Mouse (Mus musculus): ENCODE measurements around the gene Selenow.

GRCm38 (mm10) chr7:15969674-15970073 is 47.5 kb upstream of the Selenow start:
- TF ChIP-seq EP300 (IDR thresholded peaks at IDR 0.05; ENCODE audit: insufficient read depth, low read depth, low read length) (no peak), CTCF (IDR thresholded peaks at IDR 0.05) (peak; percentile 57), POLR2A (IDR thresholded peaks at IDR 0.05; ENCODE audit: insufficient read depth, low read depth, low read length) (no peak)

All from heart, adult 2 months (tissue).